Mouse (Mus musculus) liver, postnatal 0 days (tissue): ENCODE data around the gene Poc1b.
A peak's percentile ranks its signal among the peaks of the same experiment; 100 is the strongest.

Experiments used
- CTCF ChIP-seq: sonication (generic); IDR thresholded peaks from 2 replicates; pipeline ENCODE4 v1.5.1; 2016; ENCODE audit warnings: antibody characterized with exemption, low read depth
- EP300 ChIP-seq: IDR thresholded peaks from 2 replicates; pipeline ENCODE4 v1.6.1; 2016; ENCODE audit warnings: antibody characterized with exemption, low read depth, mild to moderate bottlenecking

DNA sequence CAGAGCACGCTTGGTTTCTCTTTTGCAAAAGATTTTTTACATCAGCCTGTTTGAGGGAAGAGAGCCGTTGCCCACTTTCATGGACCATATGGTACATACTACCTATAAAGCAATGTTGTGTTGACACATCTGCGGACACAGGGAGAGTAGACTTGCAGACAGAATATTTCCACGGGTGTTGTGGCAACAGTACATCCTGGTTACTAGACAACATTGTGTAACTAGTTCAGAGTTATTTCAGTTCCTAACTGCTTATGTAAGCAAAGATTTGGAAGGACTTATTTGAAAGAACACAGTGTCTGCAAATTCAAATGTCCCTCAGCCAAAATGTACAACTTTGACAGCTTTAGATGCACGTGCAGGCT is 62.9 kb downstream of the Poc1b start:
- no peak for TF ChIP-seq CTCF
- TF ChIP-seq EP300: peak; percentile 73
